Mouse (Mus musculus): ENCODE results near the gene Rnf150. TPM values are rescaled to one million over a fixed set of nuclear protein-coding genes. Genes with fewer than 3 reads are reported as not detected.
A peak's percentile ranks its signal among the peaks of the same experiment; 100 is the strongest.

The Rnf150 gene
- polyA plus RNA-seq, 1 experiment from 2014 or later, result 2.1 TPM

DNA sequence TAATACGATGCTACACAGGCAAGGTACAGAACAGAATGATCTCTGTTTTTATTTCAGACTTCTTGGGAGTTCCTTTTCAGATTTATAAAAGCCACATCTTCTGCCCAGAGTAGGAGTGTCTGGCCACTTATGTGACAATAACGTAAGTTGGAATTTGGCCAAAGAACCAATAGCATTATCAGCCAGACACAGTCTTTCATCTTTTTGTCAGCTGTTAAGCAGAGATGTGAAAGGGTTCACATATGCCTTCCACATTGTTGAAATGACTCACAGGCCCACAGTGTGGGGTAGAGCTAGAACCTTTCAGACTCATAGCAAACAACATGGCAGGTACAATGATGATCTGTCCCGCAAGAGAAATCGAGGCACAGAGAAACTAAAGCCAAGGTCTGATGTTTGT lies 16.4 kb upstream of the Rnf150 start:
- no peak overlapping the region for H3K27ac ChIP-seq (ENCODE audit: low read length)
- H3K4me1 ChIP-seq (ENCODE audit: control insufficient read depth, insufficient read depth, low read length), result no peaks in the 10 kb centered on the region
- no peaks in the 10 kb centered on the region for H3K9me3 ChIP-seq (replicated peaks; ENCODE audit: control insufficient read depth, low read length, poor library complexity, severe bottlenecking)
- H3K27me3 ChIP-seq (ENCODE audit: control insufficient read depth, insufficient read depth, low read depth, low read length), result no peaks in the 10 kb centered on the region
- WGBS, result 75% methylated on average over 4 of the region's 4 CpGs
- no peak overlapping the region for H3K4me3 ChIP-seq (ENCODE audit: low read depth, low read length)
- H3K4me2 ChIP-seq (ENCODE audit: low read length), result no peak overlapping the region
- no peak overlapping the region for H3K9ac ChIP-seq (ENCODE audit: low read depth, low read length)
- no peak for ATAC-seq
- H3K36me3 ChIP-seq (ENCODE audit: control insufficient read depth, insufficient read depth, low read length), result no peaks in the 10 kb centered on the region

DNA sequence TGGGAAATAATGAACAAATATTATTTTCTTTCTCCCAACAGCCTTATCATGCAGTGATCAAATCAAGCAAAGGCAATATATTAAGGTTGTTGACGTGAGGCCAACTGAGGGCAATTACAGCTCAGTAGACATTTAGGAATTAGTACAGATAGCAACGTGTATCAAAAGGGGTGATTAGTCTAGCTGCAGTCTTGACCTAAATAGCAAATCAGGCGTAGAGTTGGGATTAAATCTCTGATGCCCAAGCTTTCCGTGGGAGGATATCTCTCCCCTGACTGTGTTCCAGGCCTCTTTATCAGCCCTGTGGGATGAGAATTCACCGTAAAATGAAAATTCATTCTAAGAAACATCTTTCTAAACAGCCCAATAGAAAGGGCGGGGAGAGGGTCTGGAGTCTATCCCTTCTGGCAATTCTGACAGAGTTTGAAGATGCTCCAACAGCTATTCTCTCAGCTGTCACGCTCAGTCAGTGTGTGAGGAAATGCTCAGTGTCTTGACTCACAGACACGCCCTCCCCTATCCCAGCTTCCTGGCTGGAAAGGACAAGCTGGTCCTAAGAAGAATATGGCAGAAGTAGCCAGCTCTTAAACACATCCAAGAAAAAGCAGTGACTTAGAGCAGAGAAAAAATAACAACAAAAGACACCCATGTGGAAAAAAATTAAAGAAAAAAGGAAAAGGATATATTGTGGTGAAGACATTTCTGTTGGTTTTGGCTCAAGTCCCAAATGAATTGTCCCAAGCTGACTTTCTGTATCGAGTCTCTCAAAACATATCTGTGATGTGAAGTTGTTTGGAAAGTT lies 4.4 kb upstream of the Rnf150 start:
- no peaks in the 10 kb centered on the region for H3K27me3 ChIP-seq (ENCODE audit: control insufficient read depth, insufficient read depth, low read depth, low read length)
- H3K36me3 ChIP-seq (ENCODE audit: control insufficient read depth, insufficient read depth, low read length), result no peaks in the 10 kb centered on the region
- no peak overlapping the region for H3K4me2 ChIP-seq (ENCODE audit: low read length)
- 62% methylated on average over 9 of the region's 9 CpGs for WGBS
- no peaks in the 10 kb centered on the region for H3K9me3 ChIP-seq (replicated peaks; ENCODE audit: control insufficient read depth, low read length, poor library complexity, severe bottlenecking)
- H3K9ac ChIP-seq (ENCODE audit: low read depth, low read length), result no peak overlapping the region
- ATAC-seq, result no peak
- no peak overlapping the region for H3K27ac ChIP-seq (ENCODE audit: low read length)
- H3K4me3 ChIP-seq (ENCODE audit: low read depth, low read length), result no peak overlapping the region
- H3K4me1 ChIP-seq (ENCODE audit: control insufficient read depth, insufficient read depth, low read length), result peaks cover 3% of the 10 kb centered on the region; the same call in 1 of the 2 replicates

DNA sequence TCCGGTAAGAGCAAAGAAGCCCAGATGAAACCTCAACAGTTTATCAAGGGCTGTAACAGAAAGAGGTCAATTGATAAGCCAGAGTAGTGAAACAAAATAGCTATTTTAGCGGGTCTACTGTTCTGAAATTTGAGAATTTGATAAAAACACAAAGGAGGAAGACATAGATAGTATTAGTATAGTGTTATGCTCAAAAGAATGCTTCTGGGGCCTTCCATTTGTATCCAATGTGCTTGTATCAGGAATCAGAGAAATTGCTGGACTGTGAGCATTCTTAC lies 3.9 kb upstream of the Rnf150 start:
- Histone ChIP-seq H3K36me3 (ENCODE audit: control insufficient read depth, insufficient read depth, low read length) (no peaks in the 10 kb centered on the region), H3K4me2 (ENCODE audit: low read length) (no peak overlapping the region), H3K27me3 (ENCODE audit: control insufficient read depth, insufficient read depth, low read depth, low read length) (no peaks in the 10 kb centered on the region), H3K4me3 (ENCODE audit: low read depth, low read length) (no peak overlapping the region), H3K4me1 (ENCODE audit: control insufficient read depth, insufficient read depth, low read length) (peaks cover 3% of the 10 kb centered on the region; the same call in 1 of the 2 replicates), H3K9me3 (replicated peaks; ENCODE audit: control insufficient read depth, low read length, poor library complexity, severe bottlenecking) (no peaks in the 10 kb centered on the region), H3K27ac (ENCODE audit: low read length) (no peak overlapping the region), H3K9ac (ENCODE audit: low read depth, low read length) (no peak overlapping the region)
- ATAC-seq, result no peak
- 89% methylated on average over 2 of the region's 2 CpGs for WGBS

GRCm38 (mm10) chr8:82863745-82864520 lies 777 bp downstream of the Rnf150 start:
- peak; percentile 81 for ATAC-seq
- Histone ChIP-seq H3K27ac (ENCODE audit: low read length) (peak overlapping the region; percentile 95), H3K4me3 (ENCODE audit: low read depth, low read length) (peak overlapping the region; percentile 90), H3K27me3 (ENCODE audit: control insufficient read depth, insufficient read depth, low read depth, low read length) (no peaks in the 10 kb centered on the region), H3K36me3 (ENCODE audit: control insufficient read depth, insufficient read depth, low read length) (no peaks in the 10 kb centered on the region), H3K9me3 (replicated peaks; ENCODE audit: control insufficient read depth, low read length, poor library complexity, severe bottlenecking) (no peaks in the 10 kb centered on the region), H3K4me1 (ENCODE audit: control insufficient read depth, insufficient read depth, low read length) (peaks cover 25% of the 10 kb centered on the region), H3K9ac (ENCODE audit: low read depth, low read length) (peak overlapping the region; percentile 97), H3K4me2 (ENCODE audit: low read length) (peak overlapping the region; percentile 75)
- under 1% methylated on average over 70 of the region's 80 CpGs for WGBS

DNA sequence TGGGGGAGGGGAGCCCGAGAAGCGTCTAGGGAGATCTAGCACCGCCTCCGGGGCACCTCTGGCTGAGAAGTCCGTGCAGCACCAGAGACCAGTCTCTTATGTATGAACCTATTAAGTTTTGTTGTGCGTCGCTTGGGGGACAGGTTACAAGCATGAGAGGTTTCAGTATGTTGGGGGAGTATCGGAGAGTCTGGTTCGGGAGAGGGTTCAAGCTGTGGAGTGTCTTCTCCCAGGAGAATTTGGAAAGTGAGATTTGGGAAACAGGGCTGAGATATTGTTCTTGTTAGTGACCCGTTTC lies 1.3 kb downstream of the Rnf150 start:
- peak overlapping the region; percentile 75 for H3K4me2 ChIP-seq (ENCODE audit: low read length)
- no peaks in the 10 kb centered on the region for H3K9me3 ChIP-seq (replicated peaks; ENCODE audit: control insufficient read depth, low read length, poor library complexity, severe bottlenecking)
- H3K27me3 ChIP-seq (ENCODE audit: control insufficient read depth, insufficient read depth, low read depth, low read length), result no peaks in the 10 kb centered on the region
- H3K4me1 ChIP-seq (ENCODE audit: control insufficient read depth, insufficient read depth, low read length), result peaks cover 25% of the 10 kb centered on the region
- H3K36me3 ChIP-seq (ENCODE audit: control insufficient read depth, insufficient read depth, low read length), result no peaks in the 10 kb centered on the region
- peak overlapping the region; percentile 90 for H3K4me3 ChIP-seq (ENCODE audit: low read depth, low read length)
- H3K27ac ChIP-seq (ENCODE audit: low read length), result peak overlapping the region; percentile 95
- peak overlapping the region; percentile 97 for H3K9ac ChIP-seq (ENCODE audit: low read depth, low read length)
- 2% methylated on average over 10 of the region's 10 CpGs for WGBS
- peak; percentile 36; the same call in 1 of the 2 replicates for ATAC-seq

DNA sequence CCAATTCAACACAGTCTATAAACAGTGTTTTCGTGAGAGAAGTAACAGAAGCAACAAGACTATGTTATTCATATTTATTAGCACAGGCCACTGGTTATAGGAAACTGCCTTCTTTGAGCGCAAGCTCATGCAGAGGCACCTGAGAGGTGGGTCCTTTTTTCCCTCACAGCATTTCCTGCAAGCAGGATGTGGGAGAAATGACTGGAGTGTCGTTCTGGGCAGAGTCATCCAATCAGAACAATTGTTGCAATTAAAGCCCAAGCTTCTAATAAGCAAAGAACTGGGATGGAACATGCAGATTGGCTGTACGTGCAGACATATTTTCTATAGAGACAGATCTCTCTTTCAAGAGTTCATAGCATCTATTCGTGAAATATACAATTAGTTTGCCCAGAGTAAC lies 2.1 kb downstream of the Rnf150 start:
- H3K27ac ChIP-seq (ENCODE audit: low read length), result no peak overlapping the region
- no peaks in the 10 kb centered on the region for H3K27me3 ChIP-seq (ENCODE audit: control insufficient read depth, insufficient read depth, low read depth, low read length)
- peak overlapping the region; percentile 75 for H3K4me2 ChIP-seq (ENCODE audit: low read length)
- H3K4me1 ChIP-seq (ENCODE audit: control insufficient read depth, insufficient read depth, low read length), result peaks cover 25% of the 10 kb centered on the region
- WGBS, result 39% methylated on average over 5 of the region's 5 CpGs
- peak overlapping the region; percentile 90 for H3K4me3 ChIP-seq (ENCODE audit: low read depth, low read length)
- H3K36me3 ChIP-seq (ENCODE audit: control insufficient read depth, insufficient read depth, low read length), result no peaks in the 10 kb centered on the region
- H3K9ac ChIP-seq (ENCODE audit: low read depth, low read length), result peak overlapping the region; percentile 97
- ATAC-seq, result no peak
- no peaks in the 10 kb centered on the region for H3K9me3 ChIP-seq (replicated peaks; ENCODE audit: control insufficient read depth, low read length, poor library complexity, severe bottlenecking)

- 62% methylated on average over 1 of the region's 1 CpGs for WGBS
- H3K9ac ChIP-seq (ENCODE audit: low read depth, low read length), result no peak overlapping the region
- no peak for ATAC-seq
- H3K4me3 ChIP-seq (ENCODE audit: low read depth, low read length), result 0 out of 2 replicates have a peak overlapping the region, but pooled peaks have one; percentile 90
- H3K27ac ChIP-seq (ENCODE audit: low read length), result no peak overlapping the region
- no peaks in the 10 kb centered on the region for H3K36me3 ChIP-seq (ENCODE audit: control insufficient read depth, insufficient read depth, low read length)
- no peaks in the 10 kb centered on the region for H3K27me3 ChIP-seq (ENCODE audit: control insufficient read depth, insufficient read depth, low read depth, low read length)
- H3K9me3 ChIP-seq (replicated peaks; ENCODE audit: control insufficient read depth, low read length, poor library complexity, severe bottlenecking), result no peaks in the 10 kb centered on the region
- peaks cover 25% of the 10 kb centered on the region for H3K4me1 ChIP-seq (ENCODE audit: control insufficient read depth, insufficient read depth, low read length)
- H3K4me2 ChIP-seq (ENCODE audit: low read length), result peak overlapping the region; percentile 75
These were observed 3.1 kb downstream of the Rnf150 start for GRCm38 (mm10) chr8:82866251-82866650.

GRCm38 (mm10) chr8:82870840-82871490 lies 7.8 kb downstream of the Rnf150 start:
- no peaks in the 10 kb centered on the region for H3K36me3 ChIP-seq (ENCODE audit: control insufficient read depth, insufficient read depth, low read length)
- WGBS, result 84% methylated on average over 4 of the region's 4 CpGs
- H3K27ac ChIP-seq (ENCODE audit: low read length), result no peak overlapping the region
- no peak overlapping the region for H3K4me3 ChIP-seq (ENCODE audit: low read depth, low read length)
- H3K9ac ChIP-seq (ENCODE audit: low read depth, low read length), result no peak overlapping the region
- no peak for ATAC-seq
- H3K4me1 ChIP-seq (ENCODE audit: control insufficient read depth, insufficient read depth, low read length), result peaks cover 12% of the 10 kb centered on the region
- H3K9me3 ChIP-seq (replicated peaks; ENCODE audit: control insufficient read depth, low read length, poor library complexity, severe bottlenecking), result no peaks in the 10 kb centered on the region
- no peaks in the 10 kb centered on the region for H3K27me3 ChIP-seq (ENCODE audit: control insufficient read depth, insufficient read depth, low read depth, low read length)
- H3K4me2 ChIP-seq (ENCODE audit: low read length), result no peak overlapping the region

GRCm38 (mm10) chr8:82871986-82872385 lies 8.8 kb downstream of the Rnf150 start:
- ATAC-seq, result no peak
- H3K27me3 ChIP-seq (ENCODE audit: control insufficient read depth, insufficient read depth, low read depth, low read length), result no peaks in the 10 kb centered on the region
- 96% methylated on average over 4 of the region's 4 CpGs for WGBS
- no peak overlapping the region for H3K4me2 ChIP-seq (ENCODE audit: low read length)
- no peaks in the 10 kb centered on the region for H3K36me3 ChIP-seq (ENCODE audit: control insufficient read depth, insufficient read depth, low read length)
- no peak overlapping the region for H3K4me3 ChIP-seq (ENCODE audit: low read depth, low read length)
- H3K4me1 ChIP-seq (ENCODE audit: control insufficient read depth, insufficient read depth, low read length), result peaks cover 4% of the 10 kb centered on the region
- no peak overlapping the region for H3K9ac ChIP-seq (ENCODE audit: low read depth, low read length)
- no peak overlapping the region for H3K27ac ChIP-seq (ENCODE audit: low read length)
- H3K9me3 ChIP-seq (replicated peaks; ENCODE audit: control insufficient read depth, low read length, poor library complexity, severe bottlenecking), result no peaks in the 10 kb centered on the region
